Mouse (Mus musculus) forebrain, embryonic 15.5 days (tissue): ENCODE measurements around the gene Gm9837. TPM values are rescaled to one million over a fixed set of nuclear protein-coding genes. Genes with fewer than 3 reads are reported as not detected.

ENCODE experiments used
- ATAC-seq: fragments of 200-750 bp; cut with Nextera tagmentation; replicated peaks from 2 replicates; pipeline ENCODE4 v1.8.0; 2017; ENCODE audit warnings: mild to moderate bottlenecking, moderate TSS enrichment, moderate library complexity
- H3K27ac ChIP-seq: fragments of 300-500 bp; sonication (generic); replicated peaks from 2 replicates; pipeline ENCODE4 v1.5.1; 2015; ENCODE audit warnings: mild to moderate bottlenecking, inconsistent platforms
- H3K27me3 ChIP-seq: fragments of 300-500 bp; sonication (generic); 2 replicates; pipeline ENCODE4 v1.6.1; 2015; ENCODE audit warnings: inconsistent platforms
- H3K36me3 ChIP-seq: fragments of 300-500 bp; sonication (generic); 2 replicates; pipeline ENCODE4 v1.6.1; 2015; ENCODE audit warnings: mild to moderate bottlenecking, inconsistent platforms
- H3K4me1 ChIP-seq: fragments of 300-500 bp; sonication (generic); 2 replicates; pipeline ENCODE4 v1.6.1; 2015; ENCODE audit warnings: inconsistent platforms
- H3K4me2 ChIP-seq: fragments of 300-500 bp; sonication (generic); replicated peaks from 2 replicates; pipeline ENCODE4 v1.6.1; 2015; ENCODE audit warnings: mild to moderate bottlenecking, inconsistent platforms
- H3K4me3 ChIP-seq: fragments of 300-500 bp; sonication (generic); 2 replicates; pipeline ENCODE4 v1.5.1; 2015; ENCODE audit warnings: mild to moderate bottlenecking, inconsistent platforms
- H3K9ac ChIP-seq: fragments of 300-500 bp; sonication (generic); replicated peaks from 2 replicates; pipeline ENCODE4 v1.6.1; 2015; ENCODE audit warnings: mild to moderate bottlenecking, inconsistent platforms
- H3K9me3 ChIP-seq: fragments of 300-500 bp; sonication (generic); 2 replicates; pipeline ENCODE4 v1.6.1; 2016; ENCODE audit warnings: inconsistent platforms
- WGBS: fragments of 180-500 bp; shearing (Covaris S2); methylation state at CpG from one replicate; pipeline ENCODE4 v1.1.7; 2015; ENCODE audit warnings: mixed read lengths; 5-methylcytosine and 5-hydroxymethylcytosine counted together
- polyA plus RNA-seq: library from polyadenylated mRNA; unstranded; fragments of >200 nt; fragmentation: Nextera tagmentation; extraction: Ambion mirVana; gene quantifications from 2 replicates; pipeline ENCODE4 v1.2.1, GENCODE M21; 2015

Gene Gm9837
- not detected in 2 replicates for polyA plus RNA-seq

- WGBS: under 1% methylated on average over 29 of the region's 29 CpGs
- Histone ChIP-seq H3K9me3 (no peaks in the 10 kb centered on the region), H3K4me1 (peaks cover 30% of the 10 kb centered on the region), H3K4me2 (peak within 1 kb of the TSS; percentile 43), H3K9ac (peak within 1 kb of the TSS; percentile 21; the same call in 1 of the 2 replicates), H3K36me3 (no peaks in the 10 kb centered on the region), H3K27ac (peak within 1 kb of the TSS; percentile 63), H3K27me3 (peaks cover 18% of the 10 kb centered on the region; the same call in 1 of the 2 replicates), H3K4me3 (peak within 1 kb of the TSS; percentile 23)
- ATAC-seq: peak; percentile 89
Measured at GRCm38 (mm10) chr11:53469968-53470695, at the start of gene Gm9837. Gm9837 (minus strand) TSS chr11:53470479.

GRCm38 (mm10) chr11:53519207-53520121, 49.2 kb upstream of the Gm9837 start, which contains the start of gene Sept8:
Sept8 (plus strand) TSS chr11:53519257.
- WGBS: 5% methylated on average over 78 of the region's 79 CpGs

GRCm38 (mm10) chr11:53518759-53519158, 48.5 kb upstream of the Gm9837 start:
- WGBS: 74% methylated on average over 5 of the region's 5 CpGs
- Histone ChIP-seq H3K36me3 (no peaks in the 10 kb centered on the region), H3K4me3 (0 out of 2 replicates have a peak overlapping the region, but pooled peaks have one; percentile 81), H3K4me2 (peak overlapping the region; percentile 73; the same call in 1 of the 2 replicates), H3K27ac (no peak overlapping the region), H3K9me3 (no peaks in the 10 kb centered on the region), H3K4me1 (peaks cover 32% of the 10 kb centered on the region), H3K9ac (no peak overlapping the region), H3K27me3 (no peaks in the 10 kb centered on the region)
- no peak for ATAC-seq

More at GRCm38 (mm10) chr11:53519207-53520121, 49.2 kb upstream of the Gm9837 start, which contains the start of gene Sept8:
- H3K9ac ChIP-seq: peak within 1 kb of the TSS; percentile 77
- H3K36me3 ChIP-seq: no peaks in the 10 kb centered on the region
- H3K4me3 ChIP-seq: peak within 1 kb of the TSS; percentile 81
- H3K27ac ChIP-seq: peak within 1 kb of the TSS; percentile 63
- peaks cover 37% of the 10 kb centered on the region for H3K4me1 ChIP-seq
- no peaks in the 10 kb centered on the region for H3K9me3 ChIP-seq
- H3K27me3 ChIP-seq: no peaks in the 10 kb centered on the region
- H3K4me2 ChIP-seq: peak within 1 kb of the TSS; percentile 73
- ATAC-seq: peak; percentile 92

- Histone ChIP-seq H3K27ac (no peak overlapping the region), H3K9me3 (no peaks in the 10 kb centered on the region), H3K4me2 (no peak overlapping the region), H3K27me3 (no peaks in the 10 kb centered on the region), H3K4me1 (peaks cover 19% of the 10 kb centered on the region), H3K36me3 (no peaks in the 10 kb centered on the region), H3K4me3 (no peak overlapping the region), H3K9ac (no peak overlapping the region)
- 68% methylated on average over 8 of the region's 8 CpGs for WGBS
- no peak for ATAC-seq
Measured at GRCm38 (mm10) chr11:53516775-53517627, 46.7 kb upstream of the Gm9837 start.

DNA sequence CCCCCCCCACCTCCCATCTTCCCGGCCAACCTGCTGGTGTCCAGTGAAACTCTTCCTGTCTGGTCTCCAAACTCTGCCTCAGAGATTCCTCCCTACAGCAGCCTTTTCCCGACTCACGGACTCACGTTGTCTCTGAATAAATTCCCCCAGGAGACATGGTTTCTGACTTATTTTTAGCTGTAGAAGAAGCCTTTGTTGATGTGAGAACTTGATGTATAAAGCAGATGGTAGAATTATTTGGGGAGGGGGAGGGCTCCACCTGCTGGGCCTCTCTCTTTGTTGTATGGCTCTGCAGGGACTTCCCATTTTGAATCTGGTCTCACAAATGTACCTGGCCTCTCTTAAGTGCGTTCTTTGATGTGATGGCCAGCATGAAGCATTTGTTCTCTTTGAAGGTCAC, 40.1 kb upstream of the Gm9837 start:
- H3K4me1 ChIP-seq: no peaks in the 10 kb centered on the region
- ATAC-seq: no peak
- H3K4me2 ChIP-seq: no peak overlapping the region
- H3K27ac ChIP-seq: no peak overlapping the region
- H3K36me3 ChIP-seq: no peaks in the 10 kb centered on the region
- WGBS: 61% methylated on average over 5 of the region's 5 CpGs
- H3K9me3 ChIP-seq: no peaks in the 10 kb centered on the region
- no peaks in the 10 kb centered on the region for H3K27me3 ChIP-seq
- no peak overlapping the region for H3K4me3 ChIP-seq
- H3K9ac ChIP-seq: no peak overlapping the region

DNA sequence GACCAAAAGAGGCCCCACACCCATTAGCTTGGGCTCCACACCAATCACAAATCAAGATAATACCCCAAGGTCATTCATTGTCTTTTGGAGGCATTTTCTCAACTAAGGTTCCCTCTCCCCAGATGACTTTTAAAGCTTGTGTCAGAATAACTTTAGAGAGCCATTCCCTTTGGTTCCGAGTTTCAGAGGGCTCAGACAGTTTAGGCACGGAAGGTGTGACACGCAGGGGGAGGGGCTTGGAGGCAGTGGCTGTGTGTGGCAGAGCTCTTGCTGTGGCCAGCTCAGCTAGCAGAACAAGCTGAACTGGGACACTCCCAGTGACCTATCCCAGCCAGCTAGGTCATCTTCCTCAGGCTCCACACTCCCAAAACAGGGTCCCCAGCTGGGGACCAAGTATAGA, 38.3 kb upstream of the Gm9837 start:
- H3K36me3 ChIP-seq: no peaks in the 10 kb centered on the region
- no peak overlapping the region for H3K4me2 ChIP-seq
- ATAC-seq: no peak
- no peak overlapping the region for H3K4me3 ChIP-seq
- 65% methylated on average over 3 of the region's 3 CpGs for WGBS
- H3K4me1 ChIP-seq: peaks cover 8% of the 10 kb centered on the region
- no peak overlapping the region for H3K9ac ChIP-seq
- no peaks in the 10 kb centered on the region for H3K27me3 ChIP-seq
- H3K9me3 ChIP-seq: no peaks in the 10 kb centered on the region
- no peak overlapping the region for H3K27ac ChIP-seq

DNA sequence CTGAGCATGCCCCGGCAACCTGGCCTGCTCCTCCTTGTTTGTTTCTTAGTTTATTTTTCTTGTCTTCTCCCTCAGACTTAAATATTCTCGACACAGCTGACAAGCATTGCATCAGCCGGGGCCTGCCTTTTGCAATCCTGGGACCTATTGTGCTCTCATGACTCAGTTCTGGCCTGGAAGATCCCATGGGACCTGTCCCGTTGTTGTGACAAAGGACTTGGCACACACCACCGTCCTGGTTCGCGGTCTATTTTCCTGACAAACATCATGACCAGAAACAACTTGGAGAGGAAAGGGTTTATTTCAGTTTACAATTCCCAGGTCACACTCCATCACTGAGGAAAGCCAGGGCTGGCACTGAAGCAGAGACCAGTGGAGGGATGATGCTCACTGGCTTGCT, 37.9 kb upstream of the Gm9837 start:
- H3K9me3 ChIP-seq: no peaks in the 10 kb centered on the region
- WGBS: 57% methylated on average over 7 of the region's 7 CpGs
- no peak overlapping the region for H3K9ac ChIP-seq
- no peak overlapping the region for H3K4me3 ChIP-seq
- no peaks in the 10 kb centered on the region for H3K36me3 ChIP-seq
- no peak for ATAC-seq
- no peak overlapping the region for H3K4me2 ChIP-seq
- H3K27ac ChIP-seq: no peak overlapping the region
- H3K27me3 ChIP-seq: no peaks in the 10 kb centered on the region
- peaks cover 8% of the 10 kb centered on the region for H3K4me1 ChIP-seq

DNA sequence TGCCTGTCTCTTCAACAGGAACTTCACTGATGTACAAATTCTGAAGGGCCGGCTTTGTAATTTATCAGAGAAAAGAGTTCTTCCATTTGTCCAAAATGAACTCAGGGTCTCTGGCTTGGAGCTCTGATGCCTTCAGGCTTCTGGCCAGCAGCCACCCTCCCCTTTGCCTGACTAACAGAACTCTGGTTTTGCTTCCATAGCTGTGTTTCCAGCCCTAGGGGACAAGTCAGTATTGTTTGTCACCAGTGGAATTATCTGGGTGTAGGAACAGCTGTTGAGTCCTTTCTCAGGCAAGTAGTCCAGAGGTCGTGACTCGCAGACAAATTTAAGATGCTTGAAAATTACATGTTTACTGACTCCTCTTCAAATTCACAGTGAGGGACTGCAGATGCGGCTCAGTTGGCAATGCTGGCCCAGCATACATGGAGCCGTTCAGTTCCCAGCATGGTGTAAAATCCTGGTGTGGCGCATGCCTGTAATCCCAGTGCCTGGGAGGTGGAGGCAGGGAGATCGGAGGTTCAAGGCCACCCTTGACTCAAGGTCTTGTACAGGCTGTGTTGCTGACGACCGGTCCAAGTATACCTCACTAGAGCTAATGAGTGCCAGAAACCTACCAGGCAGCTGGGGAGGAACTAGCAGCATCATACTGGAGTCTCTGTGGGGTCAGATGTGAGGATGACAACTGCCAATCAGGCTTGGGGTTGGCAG, 37.0 kb upstream of the Gm9837 start:
- ATAC-seq: no peak
- no peak overlapping the region for H3K4me3 ChIP-seq
- H3K4me2 ChIP-seq: no peak overlapping the region
- peaks cover 8% of the 10 kb centered on the region for H3K4me1 ChIP-seq
- H3K9ac ChIP-seq: no peak overlapping the region
- H3K27ac ChIP-seq: no peak overlapping the region
- WGBS: 86% methylated on average over 9 of the region's 9 CpGs
- no peaks in the 10 kb centered on the region for H3K36me3 ChIP-seq
- H3K9me3 ChIP-seq: no peaks in the 10 kb centered on the region
- no peaks in the 10 kb centered on the region for H3K27me3 ChIP-seq

DNA sequence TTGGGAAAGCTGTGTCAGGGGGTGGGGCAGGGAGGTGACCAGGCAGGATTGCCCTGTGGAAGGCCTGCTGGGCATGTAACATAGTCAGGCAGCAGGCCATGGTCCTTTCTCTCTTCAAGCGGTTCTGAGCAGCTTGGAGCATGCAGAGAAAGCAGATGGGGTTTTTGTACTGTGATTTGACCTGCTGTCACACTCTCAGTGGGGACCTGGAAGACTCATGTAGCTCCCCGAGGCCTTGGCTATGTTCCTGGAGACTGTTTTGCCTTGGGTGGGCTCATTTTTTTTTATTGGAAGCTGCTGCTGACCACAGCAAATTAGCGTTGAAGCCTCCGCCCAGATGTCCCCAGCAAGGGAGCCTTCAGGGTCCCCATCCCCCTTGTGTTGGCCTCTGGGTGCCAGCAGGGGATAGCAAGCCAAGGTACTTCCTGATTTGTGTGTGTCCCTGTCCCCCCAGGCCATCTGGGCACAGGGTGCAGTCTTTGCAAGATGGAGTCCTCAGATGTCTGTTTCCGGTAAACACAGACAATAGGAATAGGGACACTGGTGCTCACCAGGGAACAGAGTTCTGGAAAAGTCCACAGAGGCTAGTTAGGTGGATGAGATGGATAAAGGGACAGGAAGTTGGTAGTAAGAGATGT, 34.9 kb upstream of the Gm9837 start:
- WGBS: 39% methylated on average over 5 of the region's 5 CpGs
- no peaks in the 10 kb centered on the region for H3K9me3 ChIP-seq
- peaks cover 12% of the 10 kb centered on the region for H3K4me1 ChIP-seq
- peak; percentile 55; the same call in 1 of the 2 replicates for ATAC-seq
- H3K27me3 ChIP-seq: no peaks in the 10 kb centered on the region
- H3K36me3 ChIP-seq: no peaks in the 10 kb centered on the region
- H3K9ac ChIP-seq: no peak overlapping the region
- H3K4me2 ChIP-seq: no peak overlapping the region
- H3K4me3 ChIP-seq: no peak overlapping the region
- H3K27ac ChIP-seq: no peak overlapping the region; the same call in 1 of the 2 replicates

GRCm38 (mm10) chr11:53504376-53504775, 34.1 kb upstream of the Gm9837 start:
- Histone ChIP-seq H3K36me3 (no peaks in the 10 kb centered on the region), H3K4me3 (no peak overlapping the region), H3K4me2 (no peak overlapping the region), H3K27me3 (no peaks in the 10 kb centered on the region), H3K9me3 (no peaks in the 10 kb centered on the region), H3K27ac (no peak overlapping the region), H3K9ac (no peak overlapping the region), H3K4me1 (peaks cover 12% of the 10 kb centered on the region)
- no peak for ATAC-seq
- WGBS: 96% methylated on average over 8 of the region's 8 CpGs
